Mouse (Mus musculus) brain, embryonic 14.5 days (tissue): ENCODE results near the gene Dnajb2.

ENCODE experiments used
- CTCF ChIP-seq: fragments of 200-500 bp; IDR thresholded peaks from 2 replicates; pipeline ENCODE4 v1.5.1; 2012; ENCODE audit warnings: inconsistent platforms, mild to moderate bottlenecking, moderate library complexity, borderline replicate concordance; ENCODE audit not compliant: insufficient read depth, insufficient read length; ENCODE audit errors: extremely low read depth
- POLR2A ChIP-seq: fragments of 200-500 bp; IDR thresholded peaks from 2 replicates; pipeline ENCODE4 v1.6.1; 2012; ENCODE audit warnings: mild to moderate bottlenecking, inconsistent platforms, borderline replicate concordance; ENCODE audit not compliant: poor library complexity, insufficient read depth, insufficient read length, severe bottlenecking; ENCODE audit errors: extremely low read depth

DNA sequence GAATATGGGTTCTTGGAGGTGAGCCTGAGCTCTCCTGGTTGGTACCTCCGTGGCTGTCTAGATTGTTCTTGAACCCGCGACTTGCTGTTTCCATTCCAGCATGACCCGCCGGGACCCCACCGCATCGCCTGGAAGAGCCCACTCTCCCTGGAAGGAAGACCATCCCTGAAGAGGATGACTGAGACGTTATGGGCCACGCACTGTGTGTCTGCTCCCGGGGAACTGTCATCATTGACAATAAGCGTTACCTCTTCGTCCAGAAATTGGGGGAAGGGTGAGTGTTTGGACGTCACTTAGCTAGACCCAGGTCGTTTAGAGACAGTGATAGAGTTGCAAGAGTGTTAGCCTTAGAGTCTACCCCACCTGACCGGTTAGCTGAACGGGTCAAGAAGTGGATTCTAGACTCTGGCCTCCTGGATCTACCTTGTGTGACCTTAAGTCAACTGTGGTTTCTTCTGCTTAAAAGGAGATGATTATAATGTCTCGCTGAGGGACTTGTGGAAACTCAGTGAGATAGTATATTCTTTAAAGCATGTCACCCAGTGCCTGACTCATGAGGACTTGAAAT, 25.0 kb upstream of the Dnajb2 start:
- TF ChIP-seq CTCF (no peak), POLR2A (no peak)
